Mouse (Mus musculus): ENCODE measurements at regions not wholly inside any gene's neighbourhood (a gene's known extent, or its start where the extent isn't known, plus 50 kb on each side); places are given as distances from the start of the nearest gene placed in this dataset.

GRCm38 (mm10) chr12:13144739-13145138 is 104.3 kb downstream of the Ddx1 start:
- no peaks in the 10 kb centered on the region for H3K27me3 ChIP-seq (replicated peaks; ENCODE audit: control insufficient read depth, insufficient read depth, low read length)
- DNase-seq (ENCODE audit: low spot score) = no peak

GRCm38 (mm10) chr12:13140636-13141035 is 108.4 kb downstream of the Ddx1 start:
- H3K27me3 ChIP-seq (replicated peaks; ENCODE audit: control insufficient read depth, insufficient read depth, low read length) = no peaks in the 10 kb centered on the region
- no peaks in the 10 kb centered on the region for H3K9me3 ChIP-seq (ENCODE audit: control insufficient read depth, low read length)
- no peak overlapping the region for H3K4me2 ChIP-seq
- H3K27ac ChIP-seq (ENCODE audit: low read depth, low read length) = no peak overlapping the region
- WGBS = 79% methylated on average over 6 of the region's 6 CpGs
- no peaks in the 10 kb centered on the region for H3K36me3 ChIP-seq (ENCODE audit: control insufficient read depth, insufficient read depth, low read length)
- no peak for DNase-seq (ENCODE audit: low spot score)
- H3K4me1 ChIP-seq (replicated peaks; ENCODE audit: control insufficient read depth, insufficient read depth, low read length) = no peaks in the 10 kb centered on the region
- ATAC-seq (replicated peaks; ENCODE audit: low FRiP score) = no peak
- no peak overlapping the region for H3K4me3 ChIP-seq (ENCODE audit: low read depth, low read length)
- no peak overlapping the region for H3K9ac ChIP-seq (ENCODE audit: low read depth, low read length)

More at GRCm38 (mm10) chr12:13144739-13145138, 104.3 kb downstream of the Ddx1 start:
- Histone ChIP-seq H3K4me1 (replicated peaks; ENCODE audit: control insufficient read depth, insufficient read depth, low read length) (no peaks in the 10 kb centered on the region), H3K4me2 (no peak overlapping the region), H3K36me3 (ENCODE audit: control insufficient read depth, insufficient read depth, low read length) (no peaks in the 10 kb centered on the region), H3K27ac (ENCODE audit: low read depth, low read length) (peak overlapping the region; percentile 30; the same call in 1 of the 2 replicates), H3K9ac (ENCODE audit: low read depth, low read length) (no peak overlapping the region), H3K9me3 (ENCODE audit: control insufficient read depth, low read length) (no peaks in the 10 kb centered on the region), H3K4me3 (ENCODE audit: low read depth, low read length) (no peak overlapping the region)
- no peak for ATAC-seq (replicated peaks; ENCODE audit: low FRiP score)
- 62% methylated on average over 1 of the region's 1 CpGs for WGBS

- Histone ChIP-seq H3K9ac (ENCODE audit: low read depth, low read length) (no peak overlapping the region), H3K4me2 (no peak overlapping the region), H3K27me3 (replicated peaks; ENCODE audit: control insufficient read depth, insufficient read depth, low read length) (no peaks in the 10 kb centered on the region), H3K9me3 (ENCODE audit: control insufficient read depth, low read length) (no peaks in the 10 kb centered on the region), H3K4me3 (ENCODE audit: low read depth, low read length) (no peak overlapping the region), H3K4me1 (replicated peaks; ENCODE audit: control insufficient read depth, insufficient read depth, low read length) (no peaks in the 10 kb centered on the region), H3K36me3 (ENCODE audit: control insufficient read depth, insufficient read depth, low read length) (no peaks in the 10 kb centered on the region), H3K27ac (ENCODE audit: low read depth, low read length) (no peak overlapping the region)
- DNase-seq (ENCODE audit: low spot score) (no peak), ATAC-seq (replicated peaks; ENCODE audit: low FRiP score) (no peak)
- 72% methylated on average over 5 of the region's 5 CpGs for WGBS
Observed at GRCm38 (mm10) chr12:13139189-13139588, 109.8 kb downstream of the Ddx1 start.

GRCm38 (mm10) chr12:13134168-13134567 is 114.8 kb downstream of the Ddx1 start:
- WGBS = 88% methylated on average over 4 of the region's 10 CpGs
- Histone ChIP-seq H3K36me3 (ENCODE audit: control insufficient read depth, insufficient read depth, low read length) (no peaks in the 10 kb centered on the region), H3K4me1 (replicated peaks; ENCODE audit: control insufficient read depth, insufficient read depth, low read length) (no peaks in the 10 kb centered on the region), H3K9ac (ENCODE audit: low read depth, low read length) (no peak overlapping the region), H3K9me3 (ENCODE audit: control insufficient read depth, low read length) (no peaks in the 10 kb centered on the region), H3K4me3 (ENCODE audit: low read depth, low read length) (no peak overlapping the region), H3K4me2 (no peak overlapping the region), H3K27me3 (replicated peaks; ENCODE audit: control insufficient read depth, insufficient read depth, low read length) (no peaks in the 10 kb centered on the region), H3K27ac (ENCODE audit: low read depth, low read length) (no peak overlapping the region)
- ATAC-seq (replicated peaks; ENCODE audit: low FRiP score) (no peak), DNase-seq (ENCODE audit: low spot score) (no peak)

- H3K36me3 ChIP-seq (ENCODE audit: control insufficient read depth, insufficient read depth, low read length) = no peaks in the 10 kb centered on the region
- ATAC-seq (replicated peaks; ENCODE audit: low FRiP score) = no peak
- H3K27ac ChIP-seq (ENCODE audit: low read depth, low read length) = no peak overlapping the region
- 64% methylated on average over 8 of the region's 8 CpGs for WGBS
- no peak overlapping the region for H3K9ac ChIP-seq (ENCODE audit: low read depth, low read length)
- H3K4me3 ChIP-seq (ENCODE audit: low read depth, low read length) = no peak overlapping the region
- H3K9me3 ChIP-seq (ENCODE audit: control insufficient read depth, low read length) = no peaks in the 10 kb centered on the region
- no peak for DNase-seq (ENCODE audit: low spot score)
- no peaks in the 10 kb centered on the region for H3K4me1 ChIP-seq (replicated peaks; ENCODE audit: control insufficient read depth, insufficient read depth, low read length)
- H3K27me3 ChIP-seq (replicated peaks; ENCODE audit: control insufficient read depth, insufficient read depth, low read length) = no peaks in the 10 kb centered on the region
- no peak overlapping the region for H3K4me2 ChIP-seq
Observed at GRCm38 (mm10) chr12:13129677-13130082, 119.3 kb downstream of the Ddx1 start.

GRCm38 (mm10) chr12:13127407-13127806 is 121.6 kb downstream of the Ddx1 start:
- DNase-seq (ENCODE audit: low spot score) (no peak), ATAC-seq (replicated peaks; ENCODE audit: low FRiP score) (no peak)
- H3K36me3 ChIP-seq (ENCODE audit: control insufficient read depth, insufficient read depth, low read length) = no peaks in the 10 kb centered on the region
- H3K27ac ChIP-seq (ENCODE audit: low read depth, low read length) = no peak overlapping the region
- H3K4me2 ChIP-seq = no peak overlapping the region
- no peaks in the 10 kb centered on the region for H3K27me3 ChIP-seq (replicated peaks; ENCODE audit: control insufficient read depth, insufficient read depth, low read length)
- no peaks in the 10 kb centered on the region for H3K4me1 ChIP-seq (replicated peaks; ENCODE audit: control insufficient read depth, insufficient read depth, low read length)
- H3K4me3 ChIP-seq (ENCODE audit: low read depth, low read length) = no peak overlapping the region
- 64% methylated on average over 11 of the region's 11 CpGs for WGBS
- no peak overlapping the region for H3K9ac ChIP-seq (ENCODE audit: low read depth, low read length)
- H3K9me3 ChIP-seq (ENCODE audit: control insufficient read depth, low read length) = no peaks in the 10 kb centered on the region

GRCm38 (mm10) chr12:13125054-13125453 is 124.0 kb downstream of the Ddx1 start:
- H3K4me2 ChIP-seq = no peak overlapping the region
- DNase-seq (ENCODE audit: low spot score) (no peak), ATAC-seq (replicated peaks; ENCODE audit: low FRiP score) (no peak)
- no peaks in the 10 kb centered on the region for H3K36me3 ChIP-seq (ENCODE audit: control insufficient read depth, insufficient read depth, low read length)
- H3K9me3 ChIP-seq (ENCODE audit: control insufficient read depth, low read length) = no peaks in the 10 kb centered on the region
- H3K4me1 ChIP-seq (replicated peaks; ENCODE audit: control insufficient read depth, insufficient read depth, low read length) = no peaks in the 10 kb centered on the region
- no peak overlapping the region for H3K27ac ChIP-seq (ENCODE audit: low read depth, low read length)
- no peak overlapping the region for H3K4me3 ChIP-seq (ENCODE audit: low read depth, low read length)
- H3K27me3 ChIP-seq (replicated peaks; ENCODE audit: control insufficient read depth, insufficient read depth, low read length) = no peaks in the 10 kb centered on the region
- 96% methylated on average over 1 of the region's 1 CpGs for WGBS
- no peak overlapping the region for H3K9ac ChIP-seq (ENCODE audit: low read depth, low read length)

GRCm38 (mm10) chr12:13122282-13122681 is 126.7 kb downstream of the Ddx1 start:
- H3K27ac ChIP-seq (ENCODE audit: low read depth, low read length) = no peak overlapping the region
- WGBS = 43% methylated on average over 9 of the region's 9 CpGs
- no peaks in the 10 kb centered on the region; the same call in 1 of the 2 replicates for H3K4me1 ChIP-seq (replicated peaks; ENCODE audit: control insufficient read depth, insufficient read depth, low read length)

GRCm38 (mm10) chr12:13120581-13120980 is 128.4 kb downstream of the Ddx1 start:
- no peak for ATAC-seq (replicated peaks; ENCODE audit: low FRiP score)
- 33% methylated on average over 7 of the region's 7 CpGs for WGBS
- no peak for DNase-seq (ENCODE audit: low spot score)
- H3K4me2 ChIP-seq = no peak overlapping the region
- H3K4me1 ChIP-seq (replicated peaks; ENCODE audit: control insufficient read depth, insufficient read depth, low read length) = no peaks in the 10 kb centered on the region; the same call in 1 of the 2 replicates
- peak overlapping the region; percentile 9; the same call in 1 of the 2 replicates for H3K27ac ChIP-seq (ENCODE audit: low read depth, low read length)
- no peaks in the 10 kb centered on the region for H3K36me3 ChIP-seq (ENCODE audit: control insufficient read depth, insufficient read depth, low read length)
- no peak overlapping the region for H3K9ac ChIP-seq (ENCODE audit: low read depth, low read length)
- H3K9me3 ChIP-seq (ENCODE audit: control insufficient read depth, low read length) = no peaks in the 10 kb centered on the region
- H3K4me3 ChIP-seq (ENCODE audit: low read depth, low read length) = no peak overlapping the region
- H3K27me3 ChIP-seq (replicated peaks; ENCODE audit: control insufficient read depth, insufficient read depth, low read length) = no peaks in the 10 kb centered on the region

More at GRCm38 (mm10) chr12:13122282-13122681, 126.7 kb downstream of the Ddx1 start:
- H3K9ac ChIP-seq (ENCODE audit: low read depth, low read length) = no peak overlapping the region
- H3K4me2 ChIP-seq = no peak overlapping the region
- no peaks in the 10 kb centered on the region for H3K36me3 ChIP-seq (ENCODE audit: control insufficient read depth, insufficient read depth, low read length)
- H3K27me3 ChIP-seq (replicated peaks; ENCODE audit: control insufficient read depth, insufficient read depth, low read length) = no peaks in the 10 kb centered on the region
- ATAC-seq (replicated peaks; ENCODE audit: low FRiP score) (no peak), DNase-seq (ENCODE audit: low spot score) (no peak)
- H3K9me3 ChIP-seq (ENCODE audit: control insufficient read depth, low read length) = no peaks in the 10 kb centered on the region
- H3K4me3 ChIP-seq (ENCODE audit: low read depth, low read length) = no peak overlapping the region
